Mouse (Mus musculus) lung, postnatal 0 days (tissue): ENCODE results near the gene Tmem14c. TPM values are rescaled to one million over a fixed set of nuclear protein-coding genes. Genes with fewer than 3 reads are reported as not detected.
A peak's percentile ranks its signal among the peaks of the same experiment; 100 is the strongest.

ENCODE experiments used
- ATAC-seq: fragments of 200-750 bp; cut with Nextera tagmentation; 2 replicates; pipeline ENCODE4 v1.8.0; 2017; ENCODE audit warnings: moderate library complexity
- DNase-seq: peaks from one replicate; pipeline ENCODE4 v3.0.0-alpha.2; 2016; ENCODE audit warnings: low spot score
- H3K27ac ChIP-seq: fragments of 300-500 bp; sonication (generic); 2 replicates; pipeline ENCODE4 v1.5.1; 2014; ENCODE audit warnings: antibody characterized with exemption, mild to moderate bottlenecking, low read length, mixed read lengths
- H3K27me3 ChIP-seq: fragments of 300-500 bp; sonication (generic); replicated peaks from 2 replicates; pipeline ENCODE4 v1.6.1; 2014; ENCODE audit warnings: low read length, mixed read lengths; ENCODE audit not compliant: insufficient read depth
- H3K36me3 ChIP-seq: fragments of 300-500 bp; sonication (generic); 2 replicates; pipeline ENCODE4 v1.6.1; 2014; ENCODE audit warnings: low read length, mixed read lengths; ENCODE audit not compliant: insufficient read depth
- H3K4me1 ChIP-seq: fragments of 300-500 bp; sonication (generic); 2 replicates; pipeline ENCODE4 v1.6.1; 2014; ENCODE audit warnings: antibody characterized with exemption, low read depth, low read length, mixed read lengths; ENCODE audit not compliant: insufficient read depth
- H3K4me2 ChIP-seq: fragments of 300-500 bp; sonication (generic); replicated peaks from 2 replicates; pipeline ENCODE4 v1.6.1; 2014; ENCODE audit warnings: low read depth, mild to moderate bottlenecking, low read length, moderate library complexity, mixed read lengths
- H3K4me3 ChIP-seq: fragments of 300-500 bp; sonication (generic); 2 replicates; pipeline ENCODE4 v1.5.1; 2014; ENCODE audit warnings: low read depth, low read length
- H3K9ac ChIP-seq: fragments of 300-500 bp; sonication (generic); replicated peaks from 2 replicates; pipeline ENCODE4 v1.6.1; 2014; ENCODE audit warnings: low read depth, mild to moderate bottlenecking
- H3K9me3 ChIP-seq: fragments of 300-500 bp; sonication (generic); 2 replicates; pipeline ENCODE4 v1.6.1; 2016; ENCODE audit warnings: low read length, mixed read lengths
- CTCF ChIP-seq: IDR thresholded peaks from 2 replicates; pipeline ENCODE4 v1.5.1; 2016; ENCODE audit warnings: antibody characterized with exemption, mild to moderate bottlenecking
- EP300 ChIP-seq: IDR thresholded peaks from 2 replicates; pipeline ENCODE4 v1.6.1; 2016; ENCODE audit warnings: antibody characterized with exemption, mild to moderate bottlenecking, control low read depth
- WGBS: fragments of 180-500 bp; shearing (Covaris S2); extraction: QIAGEN DNeasy Blood & Tissue Kit; methylation state at CpG from one replicate; pipeline ENCODE4 v1.1.7; 2014; 5-methylcytosine and 5-hydroxymethylcytosine counted together
- polyA plus RNA-seq: library from polyadenylated mRNA; unstranded; fragments of >200 nt; fragmentation: Nextera tagmentation; extraction: Ambion mirVana; gene quantifications from 2 replicates; pipeline ENCODE4 v1.2.1, GENCODE M21; 2015

The Tmem14c gene
- 207 and 219 TPM in 2 replicates for polyA plus RNA-seq

- peaks cover 22% of the 10 kb centered on the region for H3K36me3 ChIP-seq
- H3K9ac ChIP-seq = peak within 1 kb of the TSS; percentile 69
- no peaks in the 10 kb centered on the region for H3K9me3 ChIP-seq
- H3K27ac ChIP-seq = peak within 1 kb of the TSS; percentile 96
- peak; percentile 100 for ATAC-seq
- peak within 1 kb of the TSS; percentile 73 for H3K4me2 ChIP-seq
- H3K27me3 ChIP-seq = no peaks in the 10 kb centered on the region
- under 1% methylated on average over 43 of the region's 43 CpGs for WGBS
- peak; percentile 98 for DNase-seq
- TF ChIP-seq CTCF (0 out of 2 replicates have a peak, but pooled peaks have one; percentile 6), EP300 (no peak)
- H3K4me3 ChIP-seq = peak within 1 kb of the TSS; percentile 62
- peaks cover 13% of the 10 kb centered on the region; the same call in 1 of the 2 replicates for H3K4me1 ChIP-seq
These were observed at the start of gene Tmem14c for GRCm38 (mm10) chr13:41015829-41016634. Gene Tmem14c, plus strand, starts transcription at chr13:41016292.

GRCm38 (mm10) chr13:40967609-40968008 is 48.5 kb upstream of the Tmem14c start:
- no peak overlapping the region for H3K9ac ChIP-seq
- no peak for ATAC-seq
- H3K4me1 ChIP-seq = no peaks in the 10 kb centered on the region
- no peak for DNase-seq
- 87% methylated on average over 10 of the region's 10 CpGs for WGBS
- no peaks in the 10 kb centered on the region for H3K9me3 ChIP-seq
- H3K36me3 ChIP-seq = no peaks in the 10 kb centered on the region
- H3K4me3 ChIP-seq = no peak overlapping the region
- TF ChIP-seq CTCF = no peak
- H3K27ac ChIP-seq = no peak overlapping the region
- no peak overlapping the region for H3K4me2 ChIP-seq
- no peaks in the 10 kb centered on the region for H3K27me3 ChIP-seq

GRCm38 (mm10) chr13:40968564-40968963 is 47.5 kb upstream of the Tmem14c start:
- no peaks in the 10 kb centered on the region for H3K36me3 ChIP-seq
- TF ChIP-seq CTCF (no peak), EP300 (peak; percentile 36; the same call in 1 of the 2 replicates)
- no peak overlapping the region for H3K27ac ChIP-seq
- ATAC-seq = peak; percentile 64
- peak; percentile 52 for DNase-seq
- H3K4me1 ChIP-seq = no peaks in the 10 kb centered on the region
- WGBS = 46% methylated on average over 5 of the region's 5 CpGs
- H3K27me3 ChIP-seq = no peaks in the 10 kb centered on the region
- H3K9me3 ChIP-seq = no peaks in the 10 kb centered on the region
- H3K9ac ChIP-seq = no peak overlapping the region
- H3K4me3 ChIP-seq = no peak overlapping the region
- H3K4me2 ChIP-seq = no peak overlapping the region

- 92% methylated on average over 4 of the region's 4 CpGs for WGBS
- H3K4me3 ChIP-seq = no peak overlapping the region
- H3K9ac ChIP-seq = no peak overlapping the region
- H3K9me3 ChIP-seq = no peaks in the 10 kb centered on the region
- H3K27ac ChIP-seq = no peak overlapping the region
- ATAC-seq (no peak), DNase-seq (no peak)
- no peak overlapping the region for H3K4me2 ChIP-seq
- H3K4me1 ChIP-seq = no peaks in the 10 kb centered on the region
- H3K27me3 ChIP-seq = no peaks in the 10 kb centered on the region
- TF ChIP-seq EP300 (no peak), CTCF (no peak)
- no peaks in the 10 kb centered on the region for H3K36me3 ChIP-seq
These were observed 46.2 kb upstream of the Tmem14c start for GRCm38 (mm10) chr13:40969761-40970390.

GRCm38 (mm10) chr13:40971261-40971660 is 44.8 kb upstream of the Tmem14c start:
- Histone ChIP-seq H3K4me2 (no peak overlapping the region), H3K4me1 (no peaks in the 10 kb centered on the region), H3K36me3 (no peaks in the 10 kb centered on the region), H3K27ac (no peak overlapping the region), H3K27me3 (no peaks in the 10 kb centered on the region), H3K4me3 (no peak overlapping the region), H3K9me3 (no peaks in the 10 kb centered on the region), H3K9ac (no peak overlapping the region)
- ATAC-seq = peak; percentile 55
- TF ChIP-seq EP300 = peak; percentile 26; the same call in 1 of the 2 replicates
- no peak for TF ChIP-seq CTCF
- DNase-seq = peak; percentile 72
- WGBS = 58% methylated on average over 5 of the region's 5 CpGs

- Histone ChIP-seq H3K9me3 (no peaks in the 10 kb centered on the region), H3K4me3 (no peak overlapping the region), H3K4me2 (no peak overlapping the region), H3K27ac (no peak overlapping the region), H3K9ac (no peak overlapping the region), H3K4me1 (no peaks in the 10 kb centered on the region), H3K27me3 (no peaks in the 10 kb centered on the region), H3K36me3 (no peaks in the 10 kb centered on the region)
- DNase-seq (no peak), ATAC-seq (no peak; the same call in 1 of the 2 replicates)
- WGBS = 79% methylated on average over 2 of the region's 2 CpGs
- TF ChIP-seq EP300 (no peak), CTCF (no peak)
These were observed 44.3 kb upstream of the Tmem14c start for GRCm38 (mm10) chr13:40971831-40972230.
